Mouse (Mus musculus): ENCODE results near the gene Tspyl4. TPM values are rescaled to one million over a fixed set of nuclear protein-coding genes. Genes with fewer than 3 reads are reported as not detected.

Tspyl4 gene
- polyA plus RNA-seq, 1 experiment from 2014 or later: 193 TPM

DNA sequence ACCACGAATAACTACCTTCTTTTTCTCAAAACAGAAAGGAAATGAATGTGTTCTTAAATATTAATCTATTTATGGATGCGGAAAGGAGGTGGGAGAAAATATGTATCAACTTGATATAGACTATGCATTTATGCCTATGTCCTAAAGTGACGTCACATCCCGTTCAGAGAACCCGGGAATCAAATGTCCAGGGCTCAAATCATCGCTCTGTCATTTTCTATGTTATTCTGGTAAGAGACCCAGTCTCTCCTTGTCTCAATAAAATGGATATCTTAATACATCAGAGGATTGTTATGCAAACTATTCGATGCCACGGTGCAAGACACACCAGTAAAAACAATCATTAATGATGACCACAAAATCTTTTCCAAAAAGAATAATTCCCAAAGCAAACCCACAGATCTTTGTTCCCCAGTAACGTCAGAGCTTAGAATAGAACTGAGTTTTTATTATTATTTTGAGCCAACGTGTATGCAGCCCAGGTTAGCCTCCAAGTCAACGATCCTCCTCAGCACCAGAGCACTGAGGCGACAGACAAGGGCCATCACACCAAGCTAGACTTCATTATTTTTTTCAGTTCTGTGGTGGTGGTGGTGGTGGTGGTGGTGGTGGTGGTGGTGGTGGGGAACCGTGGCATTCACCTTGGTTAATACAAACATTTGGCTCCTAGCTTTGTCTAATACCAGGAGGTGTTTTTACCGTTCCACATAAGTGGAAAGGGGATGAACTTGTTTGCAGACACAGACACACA is 15.9 kb upstream of the Tspyl4 start:
- peak overlapping the region; percentile 96 for H3K4me2 ChIP-seq (ENCODE audit: low read depth, low read length)
- H3K4me1 ChIP-seq (ENCODE audit: control insufficient read depth, insufficient read depth, low read length): peaks cover 22% of the 10 kb centered on the region
- H3K27me3 ChIP-seq (ENCODE audit: control insufficient read depth, insufficient read depth, low read length): no peaks in the 10 kb centered on the region
- peak overlapping the region; percentile 87 for H3K27ac ChIP-seq (ENCODE audit: low read depth, low read length)
- no peaks in the 10 kb centered on the region for H3K36me3 ChIP-seq (ENCODE audit: control insufficient read depth, insufficient read depth, low read length)
- ATAC-seq (ENCODE audit: low read depth): peak; percentile 52
- H3K9me3 ChIP-seq (ENCODE audit: control insufficient read depth, low read length): no peaks in the 10 kb centered on the region
- WGBS: 18% methylated on average over 14 of the region's 14 CpGs
- H3K4me3 ChIP-seq (ENCODE audit: low read depth, low read length): peak overlapping the region; percentile 84
- H3K9ac ChIP-seq (replicated peaks; ENCODE audit: low read depth, low read length): peak overlapping the region; percentile 96

DNA sequence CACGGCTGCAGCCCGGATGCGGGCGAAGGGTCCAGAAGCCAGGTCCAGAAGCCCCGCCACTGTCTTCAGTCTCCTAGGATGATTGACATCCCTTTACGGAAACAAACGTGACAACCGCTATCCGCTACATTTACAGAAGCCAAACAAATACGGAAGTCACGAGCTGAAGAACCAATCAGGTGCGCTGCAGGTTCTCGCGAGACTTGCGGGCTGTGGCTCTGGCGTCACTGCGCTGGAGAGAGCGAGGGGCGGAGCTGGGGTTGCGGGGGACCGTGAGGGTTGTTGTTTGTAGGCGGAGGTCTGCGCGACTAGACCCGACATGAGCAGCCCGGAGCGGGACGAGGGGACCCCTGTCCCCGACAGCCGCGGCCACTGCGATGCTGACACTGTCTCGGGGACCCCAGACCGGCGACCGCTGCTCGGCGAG is 15.3 kb upstream of the Tspyl4 start, which contains the start of gene Tspyl1:
Gene Tspyl1 (plus strand): TSS at position 229 of the 427 bp plus-strand sequence.
- peak within 1 kb of the TSS; percentile 87 for H3K27ac ChIP-seq (ENCODE audit: low read depth, low read length)
- ATAC-seq (ENCODE audit: low read depth): peak; percentile 99
- under 1% methylated on average over 37 of the region's 38 CpGs for WGBS
- no peaks in the 10 kb centered on the region for H3K9me3 ChIP-seq (ENCODE audit: control insufficient read depth, low read length)
- no peaks in the 10 kb centered on the region for H3K27me3 ChIP-seq (ENCODE audit: control insufficient read depth, insufficient read depth, low read length)
- peaks cover 22% of the 10 kb centered on the region for H3K4me1 ChIP-seq (ENCODE audit: control insufficient read depth, insufficient read depth, low read length)
- H3K9ac ChIP-seq (replicated peaks; ENCODE audit: low read depth, low read length): peak within 1 kb of the TSS; percentile 96
- peak within 1 kb of the TSS; percentile 84 for H3K4me3 ChIP-seq (ENCODE audit: low read depth, low read length)
- no peaks in the 10 kb centered on the region for H3K36me3 ChIP-seq (ENCODE audit: control insufficient read depth, insufficient read depth, low read length)
- peak within 1 kb of the TSS; percentile 96 for H3K4me2 ChIP-seq (ENCODE audit: low read depth, low read length)

DNA sequence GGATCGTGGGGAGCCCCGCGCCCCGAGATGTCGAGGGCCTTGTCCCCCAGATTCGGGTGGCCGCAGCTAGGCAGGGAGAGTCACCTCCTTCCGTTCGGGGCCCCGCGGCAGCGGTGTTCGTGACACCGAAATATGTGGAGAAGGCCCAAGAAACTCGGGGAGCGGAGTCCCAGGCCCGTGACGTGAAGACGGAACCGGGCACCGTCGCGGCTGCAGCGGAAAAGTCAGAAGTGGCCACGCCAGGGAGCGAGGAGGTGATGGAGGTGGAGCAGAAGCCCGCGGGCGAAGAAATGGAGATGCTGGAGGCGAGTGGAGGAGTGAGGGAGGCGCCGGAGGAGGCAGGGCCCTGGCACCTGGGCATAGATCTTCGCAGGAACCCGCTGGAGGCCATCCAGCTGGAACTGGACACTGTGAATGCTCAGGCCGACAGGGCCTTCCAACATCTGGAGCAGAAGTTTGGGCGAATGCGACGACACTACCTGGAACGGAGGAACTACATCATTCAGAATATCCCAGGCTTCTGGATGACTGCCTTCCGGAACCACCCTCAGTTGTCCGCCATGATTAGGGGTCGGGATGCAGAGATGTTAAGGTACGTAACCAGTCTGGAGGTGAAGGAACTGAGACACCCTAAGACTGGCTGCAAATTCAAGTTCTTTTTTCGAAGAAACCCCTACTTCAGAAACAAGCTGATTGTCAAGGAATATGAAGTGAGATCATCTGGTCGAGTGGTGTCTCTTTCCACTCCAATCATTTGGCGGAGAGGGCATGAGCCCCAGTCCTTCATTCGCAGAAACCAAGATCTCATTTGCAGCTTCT is 14.6 kb upstream of the Tspyl4 start:
- peak overlapping the region; percentile 96 for H3K9ac ChIP-seq (replicated peaks; ENCODE audit: low read depth, low read length)
- ATAC-seq (ENCODE audit: low read depth): peak; percentile 4
- H3K36me3 ChIP-seq (ENCODE audit: control insufficient read depth, insufficient read depth, low read length): no peaks in the 10 kb centered on the region
- no peaks in the 10 kb centered on the region for H3K9me3 ChIP-seq (ENCODE audit: control insufficient read depth, low read length)
- H3K4me1 ChIP-seq (ENCODE audit: control insufficient read depth, insufficient read depth, low read length): peaks cover 22% of the 10 kb centered on the region
- H3K4me2 ChIP-seq (ENCODE audit: low read depth, low read length): peak overlapping the region; percentile 96
- H3K4me3 ChIP-seq (ENCODE audit: low read depth, low read length): peak overlapping the region; percentile 84
- 3% methylated on average over 45 of the region's 47 CpGs for WGBS
- H3K27ac ChIP-seq (ENCODE audit: low read depth, low read length): peak overlapping the region; percentile 87
- no peaks in the 10 kb centered on the region for H3K27me3 ChIP-seq (ENCODE audit: control insufficient read depth, insufficient read depth, low read length)

DNA sequence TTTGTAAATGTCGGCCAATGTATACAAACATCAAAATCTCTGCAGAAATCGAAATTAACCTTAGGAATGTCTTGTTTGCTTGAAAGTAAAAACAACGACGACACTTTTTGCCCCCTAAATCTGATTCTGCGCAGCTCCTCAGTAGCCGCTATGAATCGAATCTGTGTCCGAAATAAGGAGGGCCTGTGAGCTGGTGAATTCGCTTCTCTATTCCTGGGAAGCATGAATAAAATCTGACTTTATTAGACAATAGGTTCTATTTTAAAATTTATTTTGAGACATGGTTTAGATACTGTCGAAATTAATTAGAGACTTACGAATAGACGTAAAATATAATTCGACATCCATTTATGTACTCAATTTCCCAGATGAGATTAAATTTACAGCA is 337 bp upstream of the Tspyl4 start:
- Histone ChIP-seq H3K27me3 (ENCODE audit: control insufficient read depth, insufficient read depth, low read length) (no peaks in the 10 kb centered on the region), H3K9ac (replicated peaks; ENCODE audit: low read depth, low read length) (peak overlapping the region; percentile 89), H3K4me2 (ENCODE audit: low read depth, low read length) (peak overlapping the region; percentile 82), H3K36me3 (ENCODE audit: control insufficient read depth, insufficient read depth, low read length) (no peaks in the 10 kb centered on the region), H3K4me1 (ENCODE audit: control insufficient read depth, insufficient read depth, low read length) (peaks cover 21% of the 10 kb centered on the region; the same call in 1 of the 2 replicates), H3K27ac (ENCODE audit: low read depth, low read length) (peak overlapping the region; percentile 88), H3K9me3 (ENCODE audit: control insufficient read depth, low read length) (no peaks in the 10 kb centered on the region), H3K4me3 (ENCODE audit: low read depth, low read length) (peak overlapping the region; percentile 74)
- 5% methylated on average over 13 of the region's 13 CpGs for WGBS
- peak; percentile 22 for ATAC-seq (ENCODE audit: low read depth)

DNA sequence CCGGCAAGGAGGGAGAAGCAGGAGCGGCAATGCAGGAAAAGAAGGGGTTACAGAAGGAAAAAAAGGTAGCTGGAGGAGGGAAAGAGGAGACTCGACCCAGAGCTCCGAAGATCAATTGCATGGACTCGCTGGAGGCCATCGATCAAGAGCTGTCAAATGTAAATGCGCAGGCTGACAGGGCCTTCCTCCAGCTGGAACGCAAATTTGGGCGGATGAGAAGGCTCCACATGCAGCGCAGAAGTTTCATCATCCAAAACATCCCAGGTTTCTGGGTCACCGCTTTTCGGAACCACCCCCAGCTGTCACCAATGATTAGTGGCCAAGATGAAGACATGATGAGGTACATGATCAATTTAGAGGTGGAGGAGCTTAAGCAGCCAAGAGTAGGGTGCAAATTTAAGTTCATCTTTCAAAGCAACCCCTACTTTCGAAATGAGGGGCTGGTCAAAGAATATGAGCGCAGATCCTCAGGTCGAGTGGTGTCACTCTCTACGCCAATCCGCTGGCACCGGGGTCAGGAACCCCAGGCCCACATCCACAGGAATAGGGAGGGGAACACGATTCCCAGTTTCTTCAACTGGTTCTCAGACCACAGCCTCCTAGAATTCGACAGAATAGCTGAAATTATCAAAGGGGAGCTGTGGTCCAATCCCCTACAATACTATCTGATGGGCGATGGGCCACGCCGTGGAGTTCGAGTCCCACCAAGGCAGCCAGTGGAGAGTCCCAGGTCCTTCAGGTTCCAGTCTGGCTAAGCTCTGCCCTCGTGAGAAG is 925 bp downstream of the Tspyl4 start:
- 42% methylated on average over 25 of the region's 25 CpGs for WGBS

DNA sequence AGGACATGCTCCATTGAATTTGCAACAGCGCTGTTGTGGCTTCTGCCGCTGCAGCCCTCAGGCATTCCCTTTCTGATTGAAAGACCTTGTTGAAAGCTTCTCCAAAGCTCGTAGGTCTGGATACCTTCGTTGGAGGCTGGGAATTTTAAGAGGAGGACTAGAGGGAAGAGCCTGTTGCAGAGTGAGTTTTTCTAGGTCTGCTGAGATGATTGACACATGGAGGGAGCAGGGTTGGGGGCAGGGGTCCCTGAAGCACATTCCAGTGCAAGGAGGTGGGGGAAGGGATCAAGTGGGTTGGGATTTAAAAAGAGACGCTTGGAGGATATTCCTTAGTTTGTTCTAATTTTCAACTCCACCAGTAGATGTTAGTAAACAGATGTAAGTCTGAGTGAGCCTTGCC is 3.1 kb downstream of the Tspyl4 start:
- peak overlapping the region; percentile 52; the same call in 1 of the 2 replicates for H3K27ac ChIP-seq (ENCODE audit: low read depth, low read length)
- 19% methylated on average over 5 of the region's 5 CpGs for WGBS
- H3K4me3 ChIP-seq (ENCODE audit: low read depth, low read length): peak overlapping the region; percentile 74
- H3K4me2 ChIP-seq (ENCODE audit: low read depth, low read length): peak overlapping the region; percentile 82
- H3K27me3 ChIP-seq (ENCODE audit: control insufficient read depth, insufficient read depth, low read length): no peaks in the 10 kb centered on the region
- ATAC-seq (ENCODE audit: low read depth): no peak
- peaks cover 26% of the 10 kb centered on the region; the same call in 1 of the 2 replicates for H3K4me1 ChIP-seq (ENCODE audit: control insufficient read depth, insufficient read depth, low read length)
- H3K9ac ChIP-seq (replicated peaks; ENCODE audit: low read depth, low read length): peak overlapping the region; percentile 61
- H3K9me3 ChIP-seq (ENCODE audit: control insufficient read depth, low read length): no peaks in the 10 kb centered on the region
- no peaks in the 10 kb centered on the region for H3K36me3 ChIP-seq (ENCODE audit: control insufficient read depth, insufficient read depth, low read length)

More for the DNA sequence above, 925 bp downstream of the Tspyl4 start:
- no peaks in the 10 kb centered on the region for H3K27me3 ChIP-seq (ENCODE audit: control insufficient read depth, insufficient read depth, low read length)
- H3K27ac ChIP-seq (ENCODE audit: low read depth, low read length): peak overlapping the region; percentile 99
- no peaks in the 10 kb centered on the region for H3K9me3 ChIP-seq (ENCODE audit: control insufficient read depth, low read length)
- ATAC-seq (ENCODE audit: low read depth): no peak
- H3K4me3 ChIP-seq (ENCODE audit: low read depth, low read length): peak overlapping the region; percentile 74
- H3K4me2 ChIP-seq (ENCODE audit: low read depth, low read length): peak overlapping the region; percentile 82
- peaks cover 26% of the 10 kb centered on the region; the same call in 1 of the 2 replicates for H3K4me1 ChIP-seq (ENCODE audit: control insufficient read depth, insufficient read depth, low read length)
- peak overlapping the region; percentile 89 for H3K9ac ChIP-seq (replicated peaks; ENCODE audit: low read depth, low read length)
- H3K36me3 ChIP-seq (ENCODE audit: control insufficient read depth, insufficient read depth, low read length): no peaks in the 10 kb centered on the region

DNA sequence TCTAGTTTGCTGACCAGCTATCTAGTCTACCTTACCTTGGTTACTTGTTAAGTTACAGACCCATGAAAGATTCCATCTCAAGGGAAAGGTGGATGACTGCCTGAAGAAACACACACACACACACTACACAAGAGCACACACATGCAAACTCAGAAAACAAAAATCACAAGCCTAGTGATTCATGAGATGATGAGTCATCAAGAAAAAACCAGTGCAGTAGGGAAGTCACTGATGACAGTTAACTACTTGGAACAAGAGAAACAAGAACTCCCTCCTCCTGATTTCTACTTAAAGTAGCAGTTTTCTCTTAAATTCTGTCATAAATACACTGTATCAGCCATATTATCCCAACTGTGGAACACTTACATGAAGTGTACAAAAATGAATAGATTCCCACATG is 9.8 kb downstream of the Tspyl4 start:
- Histone ChIP-seq H3K27ac (ENCODE audit: low read depth, low read length) (no peak overlapping the region), H3K36me3 (ENCODE audit: control insufficient read depth, insufficient read depth, low read length) (no peaks in the 10 kb centered on the region), H3K4me3 (ENCODE audit: low read depth, low read length) (no peak overlapping the region), H3K9me3 (ENCODE audit: control insufficient read depth, low read length) (no peaks in the 10 kb centered on the region), H3K9ac (replicated peaks; ENCODE audit: low read depth, low read length) (no peak overlapping the region), H3K27me3 (ENCODE audit: control insufficient read depth, insufficient read depth, low read length) (no peaks in the 10 kb centered on the region), H3K4me2 (ENCODE audit: low read depth, low read length) (no peak overlapping the region), H3K4me1 (ENCODE audit: control insufficient read depth, insufficient read depth, low read length) (peaks cover 5% of the 10 kb centered on the region; the same call in 1 of the 2 replicates)
- ATAC-seq (ENCODE audit: low read depth): no peak

DNA sequence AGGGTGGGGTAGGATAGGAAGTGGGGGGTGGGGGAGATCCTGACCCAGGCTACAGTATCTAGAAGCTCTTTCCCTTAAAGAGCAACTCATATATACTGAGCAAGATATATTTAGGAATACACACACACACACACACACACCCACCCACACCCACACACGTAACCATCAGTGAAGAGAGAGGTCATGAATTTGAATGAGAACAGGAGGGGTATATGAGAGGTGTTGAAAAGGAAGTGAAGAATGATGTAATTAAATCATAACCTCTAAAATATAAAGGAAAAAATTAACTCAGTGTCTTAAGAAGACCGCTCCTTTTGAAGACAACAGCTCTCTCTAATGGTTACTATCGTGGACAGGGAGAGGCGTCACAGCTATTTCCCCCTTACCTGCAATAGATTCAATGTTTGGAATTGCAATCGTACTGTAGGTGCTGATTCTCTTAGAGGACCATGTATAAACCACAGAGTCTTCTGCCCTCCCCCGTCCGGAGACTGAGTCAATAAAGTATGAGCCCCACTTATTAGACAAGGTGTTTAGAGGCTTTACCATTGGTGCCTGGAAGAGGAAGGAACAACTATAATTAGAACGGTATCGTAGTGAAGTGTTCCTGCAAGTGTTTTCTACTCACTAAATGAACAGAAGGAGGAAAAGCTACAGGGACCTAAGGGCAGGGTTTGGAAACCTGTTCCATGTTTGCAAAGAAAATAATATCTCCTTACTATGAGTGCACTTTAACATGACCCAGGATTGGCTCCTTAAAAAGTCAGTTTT is 12.9 kb downstream of the Tspyl4 start:
- Histone ChIP-seq H3K36me3 (ENCODE audit: control insufficient read depth, insufficient read depth, low read length) (no peaks in the 10 kb centered on the region), H3K4me2 (ENCODE audit: low read depth, low read length) (no peak overlapping the region), H3K9me3 (ENCODE audit: control insufficient read depth, low read length) (no peaks in the 10 kb centered on the region), H3K4me3 (ENCODE audit: low read depth, low read length) (no peak overlapping the region), H3K4me1 (ENCODE audit: control insufficient read depth, insufficient read depth, low read length) (no peaks in the 10 kb centered on the region), H3K27ac (ENCODE audit: low read depth, low read length) (no peak overlapping the region), H3K9ac (replicated peaks; ENCODE audit: low read depth, low read length) (no peak overlapping the region), H3K27me3 (ENCODE audit: control insufficient read depth, insufficient read depth, low read length) (no peaks in the 10 kb centered on the region)
- WGBS: 95% methylated on average over 9 of the region's 9 CpGs
- no peak for ATAC-seq (ENCODE audit: low read depth)
